Mouse (Mus musculus) testis, adult 2 months (tissue): ENCODE results near the gene Ninj1.

Experiments
- CTCF ChIP-seq: fragments of 200-500 bp; IDR thresholded peaks from 2 replicates; pipeline ENCODE4 v1.5.1; 2012; ENCODE audit warnings: low read depth, mild to moderate bottlenecking, inconsistent platforms, low read length, moderate library complexity; ENCODE audit not compliant: control insufficient read depth, insufficient read depth, insufficient replicate concordance
- POLR2A ChIP-seq: fragments of 200-500 bp; IDR thresholded peaks from 2 replicates; pipeline ENCODE4 v1.6.1; 2012; ENCODE audit warnings: low read depth, mild to moderate bottlenecking, inconsistent platforms, low read length, moderate library complexity; ENCODE audit not compliant: control insufficient read depth

GRCm38 (mm10) chr13:49192156-49192855 is 5.0 kb downstream of the Ninj1 start:
- no peak for TF ChIP-seq CTCF
- TF ChIP-seq POLR2A = no peak
